Mouse (Mus musculus) spleen, postnatal 36 days (tissue): ENCODE measurements around the gene Olfr15.

Source experiments
- DNase-seq, 2 experiments: peaks; one replicate each; pipeline ENCODE4 v3.0.0; 2022; ENCODE audit warnings: low spot score in 2 of 2, mixed read lengths in 1 of 2

The Olfr15 gene

DNA sequence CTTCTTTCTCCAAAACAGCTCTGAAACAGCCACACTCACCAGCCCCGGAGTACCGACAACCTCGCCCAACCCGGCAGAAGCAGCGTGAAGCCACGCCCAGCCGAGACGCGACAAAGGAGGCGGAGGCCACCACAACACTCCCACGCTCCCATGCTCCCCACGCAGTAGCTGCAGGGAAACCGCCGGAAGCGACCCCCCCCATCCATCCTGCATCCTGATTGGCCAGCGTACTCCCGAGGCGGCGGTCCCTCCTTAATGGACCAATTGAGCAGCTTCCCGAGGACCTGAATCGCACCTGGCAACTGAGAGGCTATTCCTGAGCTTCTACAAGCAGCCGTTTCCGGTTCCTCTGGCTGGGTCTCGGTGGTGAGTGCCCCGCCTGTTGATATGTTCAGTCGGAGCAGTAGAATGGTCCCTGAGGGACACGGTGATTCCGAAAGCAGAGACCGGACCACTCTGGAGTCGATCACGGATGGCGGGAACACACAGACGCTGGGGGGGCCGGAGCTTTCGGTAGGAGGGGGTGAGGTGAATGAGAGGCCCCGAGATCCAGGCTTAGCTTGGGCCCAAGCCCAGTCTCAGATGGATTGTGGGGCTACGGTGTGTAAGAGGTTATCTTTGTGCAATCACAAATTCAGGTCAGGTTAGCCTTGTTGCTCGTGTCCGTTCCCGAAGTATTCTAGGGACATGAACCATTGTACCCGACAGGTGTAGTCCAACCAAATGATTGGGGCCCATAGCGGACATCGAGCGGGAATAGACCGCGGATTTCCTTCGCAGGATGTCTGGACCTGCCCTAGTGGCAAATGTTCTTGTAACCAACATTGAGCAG, 41.8 kb downstream of the Olfr15 start, which contains the start of gene Naa60:
Gene Naa60 (plus strand): TSS at position 160 of the 832 bp plus-strand sequence.
- DNase-seq, result peak; percentile 90

DNA sequence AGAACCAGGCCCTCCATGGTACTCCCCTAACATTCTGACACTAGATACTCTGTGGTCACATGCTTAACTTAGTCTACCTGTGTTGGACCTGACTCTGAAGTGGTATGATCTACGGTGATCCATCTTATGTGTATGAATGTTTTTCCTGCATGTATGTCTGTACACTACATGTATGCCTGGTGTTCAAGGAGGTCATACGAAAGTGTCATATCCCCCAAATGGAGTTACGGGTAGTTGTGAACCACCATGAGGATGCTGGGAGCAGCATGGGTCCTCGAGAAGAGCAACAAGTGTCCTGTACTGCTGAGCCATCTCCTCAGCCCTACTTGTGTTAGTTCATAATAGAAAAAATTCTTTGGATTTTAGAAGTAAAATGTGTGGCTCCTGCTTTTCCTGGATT, 45.7 kb downstream of the Olfr15 start:
- DNase-seq, result no peak

DNA sequence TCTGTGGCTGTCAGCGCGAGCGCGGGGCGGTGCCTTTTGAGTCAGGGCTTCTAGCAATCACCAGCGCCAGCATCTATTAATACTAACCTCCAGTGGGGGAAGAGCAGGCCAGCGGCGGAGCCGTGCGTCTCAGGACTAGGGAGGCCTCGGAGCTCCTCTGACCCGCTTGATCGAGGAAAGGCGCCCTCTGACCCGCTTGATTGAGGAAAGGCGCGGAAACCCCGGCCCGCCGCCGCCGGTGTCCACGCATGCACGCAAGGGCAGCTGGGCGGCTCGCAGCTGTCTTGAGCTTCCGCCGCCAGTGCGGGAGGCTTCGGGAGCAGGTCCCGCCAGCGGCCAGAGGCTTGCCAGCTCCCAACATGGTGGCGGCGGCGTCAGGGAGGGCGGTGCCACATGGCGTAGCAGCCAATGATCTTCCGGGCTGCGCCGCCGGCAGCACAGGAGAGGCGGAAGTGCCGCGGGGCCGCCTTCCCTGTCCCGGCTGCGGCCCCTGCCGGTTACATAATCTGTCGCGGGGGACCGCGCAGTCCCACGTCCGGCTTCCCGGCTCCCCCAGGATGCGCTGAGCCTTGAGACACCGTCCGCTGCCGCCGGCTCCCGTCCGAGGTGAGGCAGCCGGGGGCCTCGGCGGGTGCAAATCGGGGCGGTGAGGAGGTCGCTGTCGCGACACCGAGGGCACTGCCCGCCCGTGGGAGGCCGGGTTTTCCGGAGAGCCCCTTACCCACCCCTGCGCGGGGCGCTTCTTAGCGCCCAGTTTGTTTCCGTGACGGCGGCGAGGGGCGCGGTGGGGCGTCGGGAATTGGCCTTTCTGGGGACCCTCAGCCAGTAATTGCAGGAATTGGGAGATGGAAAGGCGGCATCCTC, 53.8 kb downstream of the Olfr15 start, which contains the start of the genes Zfp597 and Gm20695:
Gene Zfp597 (minus strand): TSS at position 361 of the 864 bp plus-strand sequence.
Gene Gm20695 (plus strand): TSS at position 448 of the 864 bp plus-strand sequence.
- DNase-seq, result peak; percentile 94 to 95

DNA sequence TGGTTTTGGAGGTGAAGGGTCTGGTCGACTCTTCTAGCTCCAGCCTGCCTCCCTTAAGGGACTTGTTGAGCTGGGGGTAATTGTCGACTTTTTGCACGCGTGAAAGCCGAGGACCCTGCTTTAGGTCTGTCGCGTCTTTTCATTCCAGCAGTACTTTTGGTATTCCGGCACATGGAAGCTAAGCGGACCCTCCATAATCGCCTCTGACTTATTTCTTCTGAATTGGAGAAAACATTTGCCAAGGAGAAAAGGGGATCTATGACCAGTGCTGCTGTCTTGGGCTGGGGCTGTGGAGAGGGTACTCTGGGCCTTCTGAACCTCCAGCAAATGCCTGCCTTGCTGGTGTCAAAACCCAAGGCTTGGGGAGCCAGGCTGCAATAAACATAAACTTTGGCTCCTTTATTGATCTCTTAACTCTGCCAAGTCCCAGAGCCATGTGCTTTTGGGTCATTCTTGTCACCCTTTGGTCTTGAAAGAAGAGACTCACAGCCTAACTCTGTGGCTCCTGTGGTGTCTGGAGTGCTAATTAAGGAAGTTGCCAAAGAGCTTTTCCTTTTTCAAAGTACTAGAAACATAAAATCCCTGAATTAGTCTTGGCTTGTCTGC, 54.5 kb downstream of the Olfr15 start:
- no peak for DNase-seq

DNA sequence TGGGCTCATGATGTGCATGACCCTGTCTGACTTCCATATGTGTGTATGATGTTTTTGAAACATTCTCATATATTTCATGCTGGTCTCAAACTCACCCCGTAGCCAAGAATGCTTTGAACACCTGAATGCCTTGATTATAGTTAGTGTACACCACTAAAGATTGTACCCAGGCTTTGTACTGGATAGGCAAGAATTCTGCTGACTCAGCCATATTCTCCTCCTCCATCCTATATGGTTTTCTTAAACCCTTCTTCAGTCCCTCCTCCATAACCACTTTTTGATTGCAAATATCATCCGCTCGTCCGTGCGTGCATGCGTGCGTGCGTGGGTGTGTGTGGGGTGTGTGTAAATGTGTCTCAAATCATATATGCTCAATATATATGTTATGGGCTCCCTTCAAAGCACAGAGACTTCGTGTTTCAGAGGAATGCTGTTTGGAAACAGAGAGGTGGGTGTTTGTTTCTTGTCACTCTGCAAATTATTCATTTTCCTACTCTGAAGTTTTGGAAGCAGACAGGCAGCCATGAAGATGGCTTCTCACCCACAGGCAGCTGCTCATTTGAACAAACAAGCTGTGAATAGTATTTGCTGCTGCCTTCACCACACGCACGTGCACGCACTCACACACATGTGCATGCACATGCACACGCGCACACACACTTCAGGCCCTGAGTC, 61.1 kb downstream of the Olfr15 start:
- no peak for DNase-seq

DNA sequence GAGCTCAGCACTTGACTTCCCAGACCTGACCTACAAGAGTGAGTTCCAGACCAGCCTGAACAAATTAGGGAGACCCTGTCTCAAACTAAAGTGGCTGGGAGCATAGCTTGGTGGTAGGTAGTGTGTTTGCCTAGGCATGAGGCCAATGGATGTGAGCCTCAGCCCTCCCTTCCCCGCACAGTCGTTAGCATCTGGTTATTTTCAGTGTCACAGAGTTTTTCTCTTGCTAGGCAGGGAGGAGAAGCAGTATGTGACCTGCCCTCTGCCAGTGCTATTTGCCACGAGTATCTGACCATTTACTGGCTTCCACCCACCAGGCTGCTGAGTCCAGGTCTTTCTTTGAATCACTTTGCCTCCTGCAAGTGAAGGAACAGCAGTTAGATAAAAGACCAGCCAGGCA, 63.1 kb downstream of the Olfr15 start:
- no peak for DNase-seq
